Mouse (Mus musculus) E14TG2a.4 (cell line): ENCODE data around the gene Kcnh7.

Experiments
- CTCF ChIP-seq: conservative IDR thresholded peaks from 2 replicates; pipeline ENCODE4 v1.5.1; 2014; ENCODE audit warnings: low read length
- NANOG ChIP-seq: IDR thresholded peaks from 2 replicates; pipeline ENCODE4 v1.6.1; 2014; ENCODE audit warnings: borderline replicate concordance, low read length, mixed read lengths
- POU5F1 ChIP-seq: IDR thresholded peaks from 2 replicates; pipeline ENCODE4 v1.6.1; 2014; ENCODE audit warnings: low read length, borderline replicate concordance

GRCm38 (mm10) chr2:62685934-62686333 lies 498.2 kb downstream of the Kcnh7 start:
- TF ChIP-seq CTCF (no peak), NANOG (no peak), POU5F1 (no peak)
